Mouse (Mus musculus): ENCODE measurements at regions not wholly inside any gene's neighbourhood (a gene's known extent, or its start where the extent isn't known, plus 50 kb on each side); places are given as distances from the start of the nearest gene placed in this dataset.

- TF ChIP-seq POLR2A (IDR thresholded peaks at IDR 0.05; ENCODE audit: low read depth, low read length) (no peak), CTCF (IDR thresholded peaks at IDR 0.05; ENCODE audit: extremely low read depth, insufficient read depth, insufficient read length, insufficient replicate concordance) (no peak)
Observed at GRCm38 (mm10) chr8:114076701-114077100, 56.7 kb upstream of the Nudt7 start.

Measured in spleen, adult 2 months (tissue).